ENCODE assay signal across 21 mouse cellular contexts in the genomic region with DNA sequence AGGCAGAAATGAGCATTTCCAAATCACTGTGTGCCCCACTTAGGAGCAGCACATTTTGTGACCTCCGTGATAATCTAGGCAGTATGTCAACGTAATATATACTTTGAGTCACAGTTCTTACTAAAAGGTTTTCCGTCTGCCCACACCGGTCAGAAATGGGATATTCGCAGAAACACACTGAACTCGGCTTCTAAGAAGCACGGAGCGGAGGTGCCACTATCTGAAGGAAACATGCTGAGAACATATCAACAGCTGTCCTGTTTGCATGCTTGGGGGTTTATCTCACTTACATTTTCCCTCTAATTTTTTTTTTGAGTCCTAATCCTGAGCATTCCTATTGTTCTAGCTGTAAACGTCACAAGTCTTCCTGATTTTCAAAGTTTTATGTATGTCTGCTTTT.
DNase-seq lines count a peak whose midpoint lies in the region; ATAC-seq lines count a peak whose summit lies in the region.
"Had no signal": no experiment of that assay in that cellular context is flagged by ENCODE, and none has a peak within 500 bp of the region (broad histone marks: within the 10 kb centered on the region; RNA-seq: fewer than 3 reads in every experiment).

No protein-coding gene starts in this region.

- DNase-seq in heart, embryonic 10.5 days (ENCODE audit: low spot score), result no peak
- no peak for DNase-seq in heart, postnatal 36 days
- DNase-seq in c-Kit-positive CD71-negative TER-119-negative erythroid progenitor cells, embryonic 14.5 days (ENCODE audit: low read depth), result peak; percentile 29
- DNase-seq in liver, embryonic 11.5 days (ENCODE audit: low spot score), result no peak
- no peak for DNase-seq in right cerebral cortex, adult 2 months (ENCODE audit: low spot score in 2 of 2)
- DNase-seq in midbrain, embryonic 10.5 days (ENCODE audit: low spot score), result no peak
- DNase-seq in right cerebral cortex, postnatal 36 days (ENCODE audit: low spot score in 2 of 2), result no peak
- DNase-seq: B cell, adult 2 months; cerebellum, adult 18-20 months; cerebellum, adult 9-11 months; cerebellum, postnatal 36 days; gastrocnemius, postnatal 25 days; heart, adult 11 months had no signal

- intact Hi-C loops in heart, postnatal 36 days (cut with DNase I), result no loop called here

- peak overlapping the region; percentile 39; the same call in 1 of the 2 replicates for H3K27ac ChIP-seq in heart, embryonic 10.5 days
- no peak overlapping the region for H3K27ac ChIP-seq in liver, embryonic 11.5 days (ENCODE audit: low read depth, low read length)
- no peak overlapping the region for H3K27ac ChIP-seq in liver, embryonic 15.5 days (replicated peaks)
- H3K27ac ChIP-seq in midbrain, embryonic 10.5 days (replicated peaks), result no peak overlapping the region
- H3K27ac ChIP-seq: embryonic facial prominence, embryonic 13.5 days; forebrain, embryonic 12.5 days; hindbrain, embryonic 12.5 days had no signal

- no peaks in the 10 kb centered on the region for H3K27me3 ChIP-seq in heart, embryonic 10.5 days (ENCODE audit: insufficient read depth, poor library complexity, severe bottlenecking)
- no peaks in the 10 kb centered on the region for H3K27me3 ChIP-seq in liver, embryonic 11.5 days (replicated peaks; ENCODE audit: control insufficient read depth, insufficient read depth, low read length)
- H3K27me3 ChIP-seq in liver, embryonic 15.5 days, result no peaks in the 10 kb centered on the region
- no peaks in the 10 kb centered on the region for H3K27me3 ChIP-seq in midbrain, embryonic 10.5 days (ENCODE audit: low read depth, poor library complexity, severe bottlenecking)
- H3K27me3 ChIP-seq: embryonic facial prominence, embryonic 13.5 days; forebrain, embryonic 12.5 days; hindbrain, embryonic 12.5 days had no signal

- peak overlapping the region; percentile 9 for H3K4me2 ChIP-seq in liver, embryonic 11.5 days
- 0 out of 2 replicates have a peak overlapping the region, but pooled peaks have one; percentile 4 for H3K4me2 ChIP-seq in liver, embryonic 15.5 days
- H3K4me2 ChIP-seq: embryonic facial prominence, embryonic 13.5 days; forebrain, embryonic 12.5 days; hindbrain, embryonic 12.5 days had no signal

- WGBS in heart, embryonic 10.5 days, result 62% methylated on average over 9 of the region's 9 CpGs
- WGBS in liver, embryonic 11.5 days, result 53% methylated on average over 9 of the region's 9 CpGs
- 21% methylated on average over 9 of the region's 9 CpGs for WGBS in liver, embryonic 15.5 days (ENCODE audit: insufficient replicate concordance)
- 87% methylated on average over 9 of the region's 9 CpGs for WGBS in midbrain, embryonic 10.5 days

- H3K36me3 ChIP-seq in heart, embryonic 10.5 days, result no peaks in the 10 kb centered on the region
- no peaks in the 10 kb centered on the region for H3K36me3 ChIP-seq in liver, embryonic 11.5 days (ENCODE audit: control insufficient read depth, insufficient read depth, low read length)
- no peaks in the 10 kb centered on the region for H3K36me3 ChIP-seq in liver, embryonic 15.5 days (replicated peaks)
- H3K36me3 ChIP-seq in midbrain, embryonic 10.5 days, result no peaks in the 10 kb centered on the region
- H3K36me3 ChIP-seq: embryonic facial prominence, embryonic 13.5 days; forebrain, embryonic 12.5 days; G1E; hindbrain, embryonic 12.5 days had no signal

- peaks cover 36% of the 10 kb centered on the region for H3K4me1 ChIP-seq in heart, embryonic 10.5 days
- peaks cover 30% of the 10 kb centered on the region for H3K4me1 ChIP-seq in liver, embryonic 11.5 days (replicated peaks; ENCODE audit: control insufficient read depth, insufficient read depth, low read length)
- peaks cover 43% of the 10 kb centered on the region for H3K4me1 ChIP-seq in liver, embryonic 15.5 days (replicated peaks)
- H3K4me1 ChIP-seq in midbrain, embryonic 10.5 days, result peaks cover 47% of the 10 kb centered on the region

- peak; percentile 80 for ATAC-seq in liver, embryonic 11.5 days (replicated peaks; ENCODE audit: low FRiP score)
- ATAC-seq in liver, embryonic 15.5 days (ENCODE audit: insufficient read depth), result peak; percentile 42; the same call in 1 of the 2 replicates
- ATAC-seq: CD4-positive, CD25-positive, alpha-beta regulatory T cell, adult 4 months; forebrain, embryonic 16.5 days; hindbrain, embryonic 16.5 days had no signal

- no peak overlapping the region for H3K9ac ChIP-seq in liver, embryonic 11.5 days (ENCODE audit: low read depth, low read length)
- H3K9ac ChIP-seq in liver, embryonic 15.5 days, result no peak overlapping the region
- H3K9ac ChIP-seq: embryonic facial prominence, embryonic 13.5 days; forebrain, embryonic 12.5 days; hindbrain, embryonic 12.5 days had no signal

- H3K4me3 ChIP-seq in heart, embryonic 10.5 days, result no peak overlapping the region
- no peak overlapping the region for H3K4me3 ChIP-seq in liver, embryonic 11.5 days (ENCODE audit: low read depth, low read length)
- no peak overlapping the region for H3K4me3 ChIP-seq in liver, embryonic 15.5 days (replicated peaks)
- no peak overlapping the region for H3K4me3 ChIP-seq in midbrain, embryonic 10.5 days
- H3K4me3 ChIP-seq: embryonic facial prominence, embryonic 13.5 days; forebrain, embryonic 12.5 days; hindbrain, embryonic 12.5 days had no signal

- H3K9me3 ChIP-seq in heart, embryonic 10.5 days, result no peaks in the 10 kb centered on the region
- H3K9me3 ChIP-seq in liver, embryonic 11.5 days (ENCODE audit: control insufficient read depth, low read length), result no peaks in the 10 kb centered on the region
- H3K9me3 ChIP-seq in liver, embryonic 15.5 days (replicated peaks), result no peaks in the 10 kb centered on the region
- no peaks in the 10 kb centered on the region for H3K9me3 ChIP-seq in midbrain, embryonic 10.5 days (replicated peaks)
- H3K9me3 ChIP-seq: embryonic facial prominence, embryonic 13.5 days; forebrain, embryonic 12.5 days; G1E; hindbrain, embryonic 12.5 days had no signal
